Mouse (Mus musculus): ENCODE results near the gene Tmem110.

- TF ChIP-seq POLR2A (IDR thresholded peaks at IDR 0.05; ENCODE audit: low read depth, low read length): no peak
- TF ChIP-seq CTCF (IDR thresholded peaks at IDR 0.05; ENCODE audit: borderline replicate concordance, insufficient read depth, low read length): peak; percentile 88
Measured at GRCm38 (mm10) chr14:30867042-30867441, 41.7 kb downstream of the Tmem110 start.
